Mouse (Mus musculus): ENCODE measurements at regions not wholly inside any gene's neighbourhood (a gene's known extent, or its start where the extent isn't known, plus 50 kb on each side); places are given as distances from the start of the nearest gene placed in this dataset.

DNA sequence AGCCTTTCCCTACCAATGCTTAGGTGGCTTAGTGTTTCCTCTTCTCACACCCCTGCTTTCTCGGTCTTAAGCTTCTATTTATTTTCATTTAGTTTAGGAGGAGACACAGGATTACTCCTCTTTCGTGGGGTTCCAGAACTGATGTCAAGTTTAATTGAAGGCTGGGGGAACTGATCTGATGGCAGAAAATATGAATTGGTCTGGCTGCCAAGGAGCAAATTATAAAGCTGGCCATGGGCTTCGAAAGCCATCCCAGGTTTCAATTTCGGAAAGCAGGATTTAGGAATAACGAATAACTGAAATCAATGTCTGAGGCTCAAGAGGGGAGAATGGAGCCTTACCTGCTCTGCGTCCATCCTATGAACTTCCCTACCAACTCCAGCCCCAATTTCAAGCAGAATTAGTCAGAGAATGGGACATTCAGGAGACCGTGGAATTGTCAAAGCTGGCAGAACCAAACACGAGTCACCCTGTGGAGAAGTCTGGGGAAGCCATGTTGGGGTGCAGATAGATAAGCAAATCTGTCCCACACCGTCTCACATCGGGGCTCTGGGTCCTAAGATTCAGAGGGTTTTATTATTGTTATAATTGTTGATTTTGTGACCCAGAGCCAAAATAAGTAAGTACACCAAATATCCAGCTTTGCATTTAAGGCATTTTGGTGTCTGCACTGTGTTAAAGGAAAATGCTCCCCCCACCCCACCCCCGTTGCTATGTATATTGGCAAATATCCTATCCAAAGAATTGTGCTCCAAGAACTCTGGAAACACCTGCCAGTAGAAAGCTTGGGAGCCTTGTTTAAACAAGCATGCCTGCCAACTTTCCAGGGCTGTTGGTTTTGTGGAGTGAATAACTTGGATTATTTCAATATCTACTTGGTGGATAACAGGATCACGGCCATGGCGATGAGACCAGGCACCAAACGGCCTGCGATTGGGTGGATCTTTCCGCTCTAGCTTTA is 56.5 kb upstream of the Tgfbr2 start:
- Histone ChIP-seq H3K4me3 (ENCODE audit: low read depth, low read length) (no peak overlapping the region), H3K36me3 (ENCODE audit: control insufficient read depth, insufficient read depth, low read length) (no peaks in the 10 kb centered on the region), H3K27ac (replicated peaks) (peak overlapping the region; percentile 77; the same call in 1 of the 2 replicates), H3K9me3 (ENCODE audit: control insufficient read depth, low read length) (no peaks in the 10 kb centered on the region), H3K9ac (ENCODE audit: low read length) (no peak overlapping the region), H3K4me2 (replicated peaks; ENCODE audit: low read depth) (no peak overlapping the region; the same call in 1 of the 2 replicates), H3K4me1 (replicated peaks; ENCODE audit: control insufficient read depth, insufficient read depth) (peaks cover 5% of the 10 kb centered on the region; the same call in 1 of the 2 replicates), H3K27me3 (ENCODE audit: control insufficient read depth, insufficient read depth, low read length) (no peaks in the 10 kb centered on the region)
- ATAC-seq (ENCODE audit: low FRiP score, low TSS enrichment) (peak; percentile 65), DNase-seq (ENCODE audit: low spot score) (peak; percentile 77)
- WGBS: 37% methylated on average over 16 of the region's 16 CpGs
- TF ChIP-seq CTCF (IDR thresholded peaks at IDR 0.05; ENCODE audit: low read depth) (no peak), EP300 (optimal IDR thresholded peaks at IDR 0.05) (peak; percentile 59)

DNA sequence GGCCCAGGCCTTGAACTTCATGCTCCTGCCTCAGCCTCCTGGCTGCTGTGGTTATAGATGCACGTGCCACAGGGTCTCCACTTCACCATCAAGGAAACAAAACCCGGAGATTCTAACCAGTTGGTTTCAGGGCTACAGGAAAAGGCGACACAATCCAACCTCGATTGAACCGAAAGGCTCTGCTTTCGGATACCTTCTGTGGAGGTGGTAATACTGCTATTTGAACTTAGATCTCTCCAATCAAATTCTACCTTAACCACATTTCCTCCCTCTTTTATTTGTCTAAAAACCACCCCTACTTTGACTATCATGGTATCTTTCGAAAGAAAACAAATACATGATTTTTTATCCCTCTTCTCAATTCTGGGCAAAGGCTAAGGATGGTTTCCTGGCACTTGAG is 55.2 kb upstream of the Tgfbr2 start:
- Histone ChIP-seq H3K4me1 (replicated peaks; ENCODE audit: control insufficient read depth, insufficient read depth) (peaks cover 5% of the 10 kb centered on the region; the same call in 1 of the 2 replicates), H3K36me3 (ENCODE audit: control insufficient read depth, insufficient read depth, low read length) (no peaks in the 10 kb centered on the region), H3K27ac (replicated peaks) (no peak overlapping the region), H3K4me2 (replicated peaks; ENCODE audit: low read depth) (no peak overlapping the region), H3K9me3 (ENCODE audit: control insufficient read depth, low read length) (no peaks in the 10 kb centered on the region), H3K4me3 (ENCODE audit: low read depth, low read length) (no peak overlapping the region), H3K27me3 (ENCODE audit: control insufficient read depth, insufficient read depth, low read length) (no peaks in the 10 kb centered on the region), H3K9ac (ENCODE audit: low read length) (no peak overlapping the region)
- WGBS: 84% methylated on average over 7 of the region's 7 CpGs
- DNase-seq (ENCODE audit: low spot score) (no peak), ATAC-seq (ENCODE audit: low FRiP score, low TSS enrichment) (no peak)
- TF ChIP-seq CTCF (IDR thresholded peaks at IDR 0.05; ENCODE audit: low read depth): no peak
- TF ChIP-seq EP300 (optimal IDR thresholded peaks at IDR 0.05): no peak

DNA sequence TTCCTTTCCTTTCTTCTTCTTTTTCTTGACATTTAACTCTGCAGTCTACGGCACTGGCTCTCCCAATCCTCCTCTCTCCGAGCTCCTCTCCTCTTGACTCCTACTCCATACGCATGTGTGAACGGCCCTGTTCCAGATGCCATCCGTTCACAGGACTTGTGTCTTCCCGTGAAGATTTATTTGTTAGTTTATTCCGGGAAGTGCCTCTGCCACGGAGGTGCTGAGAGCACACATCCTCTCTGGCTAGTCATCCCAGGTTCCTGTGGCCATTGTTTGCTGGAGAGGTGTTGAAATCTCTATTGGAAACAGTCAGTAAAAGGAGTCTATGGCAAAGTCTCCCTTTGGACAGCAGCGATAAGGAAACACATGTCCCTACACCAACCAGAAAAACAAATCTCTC is 53.3 kb upstream of the Tgfbr2 start:
- no peaks in the 10 kb centered on the region for H3K9me3 ChIP-seq (ENCODE audit: control insufficient read depth, low read length)
- peaks cover 5% of the 10 kb centered on the region; the same call in 1 of the 2 replicates for H3K4me1 ChIP-seq (replicated peaks; ENCODE audit: control insufficient read depth, insufficient read depth)
- TF ChIP-seq CTCF (IDR thresholded peaks at IDR 0.05; ENCODE audit: low read depth): no peak
- no peak for TF ChIP-seq EP300 (optimal IDR thresholded peaks at IDR 0.05)
- no peak overlapping the region for H3K9ac ChIP-seq (ENCODE audit: low read length)
- DNase-seq (ENCODE audit: low spot score) (no peak), ATAC-seq (ENCODE audit: low FRiP score, low TSS enrichment) (no peak)
- no peak overlapping the region for H3K27ac ChIP-seq (replicated peaks)
- no peak overlapping the region for H3K4me3 ChIP-seq (ENCODE audit: low read depth, low read length)
- WGBS: 53% methylated on average over 9 of the region's 9 CpGs
- H3K27me3 ChIP-seq (ENCODE audit: control insufficient read depth, insufficient read depth, low read length): no peaks in the 10 kb centered on the region
- no peaks in the 10 kb centered on the region for H3K36me3 ChIP-seq (ENCODE audit: control insufficient read depth, insufficient read depth, low read length)
- H3K4me2 ChIP-seq (replicated peaks; ENCODE audit: low read depth): no peak overlapping the region

DNA sequence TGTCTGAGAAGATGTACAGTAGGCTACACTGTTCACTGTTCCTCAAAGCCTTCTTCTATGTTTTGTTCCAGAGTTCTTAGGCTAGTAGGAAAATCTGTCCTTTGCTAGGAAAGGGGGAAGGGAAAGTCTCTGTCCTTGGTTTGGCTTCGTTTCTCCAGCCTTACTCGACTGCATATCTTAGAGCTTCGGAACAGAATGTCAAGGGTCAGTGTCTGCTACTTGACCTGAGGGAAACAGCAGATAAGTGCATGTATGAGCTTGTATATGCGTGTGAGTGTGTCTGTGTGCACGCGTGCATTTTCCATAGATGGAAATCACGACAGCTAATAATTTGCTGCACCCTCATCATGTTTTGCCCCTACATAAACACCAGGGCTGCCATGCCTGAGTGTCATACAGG is 52.6 kb upstream of the Tgfbr2 start:
- H3K27me3 ChIP-seq (ENCODE audit: control insufficient read depth, insufficient read depth, low read length): no peaks in the 10 kb centered on the region
- peaks cover 5% of the 10 kb centered on the region; the same call in 1 of the 2 replicates for H3K4me1 ChIP-seq (replicated peaks; ENCODE audit: control insufficient read depth, insufficient read depth)
- no peak overlapping the region for H3K4me3 ChIP-seq (ENCODE audit: low read depth, low read length)
- TF ChIP-seq EP300 (optimal IDR thresholded peaks at IDR 0.05) (no peak), CTCF (IDR thresholded peaks at IDR 0.05; ENCODE audit: low read depth) (no peak)
- no peak for ATAC-seq (ENCODE audit: low FRiP score, low TSS enrichment)
- no peak overlapping the region for H3K4me2 ChIP-seq (replicated peaks; ENCODE audit: low read depth)
- no peak overlapping the region for H3K9ac ChIP-seq (ENCODE audit: low read length)
- H3K36me3 ChIP-seq (ENCODE audit: control insufficient read depth, insufficient read depth, low read length): no peaks in the 10 kb centered on the region
- DNase-seq (ENCODE audit: low spot score): no peak
- H3K9me3 ChIP-seq (ENCODE audit: control insufficient read depth, low read length): no peaks in the 10 kb centered on the region
- 61% methylated on average over 7 of the region's 7 CpGs for WGBS
- no peak overlapping the region for H3K27ac ChIP-seq (replicated peaks)
